Mouse (Mus musculus) liver, embryonic 16.5 days (tissue): ENCODE results near the gene G3bp2. TPM values are rescaled to one million over a fixed set of nuclear protein-coding genes. Genes with fewer than 3 reads are reported as not detected.

Experiments
- ATAC-seq: fragments of 200-750 bp; cut with Nextera tagmentation; 2 replicates; pipeline ENCODE4 v1.8.0; 2017; ENCODE audit warnings: low read depth, mild to moderate bottlenecking, moderate number of reproducible peaks, moderate library complexity
- H3K27ac ChIP-seq: fragments of 300-500 bp; sonication (generic); 2 replicates; pipeline ENCODE4 v1.5.1; 2014; ENCODE audit warnings: mild to moderate bottlenecking, low read length
- H3K27me3 ChIP-seq: fragments of 300-500 bp; sonication (generic); 2 replicates; pipeline ENCODE4 v1.6.1; 2014; ENCODE audit warnings: low read depth, low read length, mixed read lengths; ENCODE audit not compliant: control insufficient read depth, insufficient read depth
- H3K36me3 ChIP-seq: fragments of 300-500 bp; sonication (generic); 2 replicates; pipeline ENCODE4 v1.6.1; 2014; ENCODE audit warnings: mild to moderate bottlenecking; ENCODE audit not compliant: control insufficient read depth, insufficient read depth
- H3K4me1 ChIP-seq: fragments of 300-500 bp; sonication (generic); 2 replicates; pipeline ENCODE4 v1.6.1; 2014; ENCODE audit warnings: low read depth, low read length, mixed read lengths; ENCODE audit not compliant: control insufficient read depth
- H3K4me2 ChIP-seq: fragments of 300-500 bp; sonication (generic); 2 replicates; pipeline ENCODE4 v1.6.1; 2014; ENCODE audit warnings: low read depth, low read length, mixed read lengths
- H3K4me3 ChIP-seq: fragments of 300-500 bp; sonication (generic); 2 replicates; pipeline ENCODE4 v1.5.1; 2014; ENCODE audit warnings: low read depth, mild to moderate bottlenecking, low read length
- H3K9ac ChIP-seq: fragments of 300-500 bp; sonication (generic); 2 replicates; pipeline ENCODE4 v1.6.1; 2014; ENCODE audit warnings: low read depth, low read length
- H3K9me3 ChIP-seq: fragments of 300-500 bp; sonication (generic); replicated peaks from 2 replicates; pipeline ENCODE4 v1.6.1; 2016; ENCODE audit warnings: low read length; ENCODE audit not compliant: control insufficient read depth
- WGBS: fragments of 180-500 bp; shearing (Covaris S2); extraction: QIAGEN DNeasy Blood & Tissue Kit; methylation state at CpG from one replicate; pipeline ENCODE4 v1.1.7; 2014; ENCODE audit not compliant: insufficient replicate concordance; 5-methylcytosine and 5-hydroxymethylcytosine counted together
- polyA plus RNA-seq: library from polyadenylated mRNA; unstranded; fragments of >200 nt; fragmentation: Nextera tagmentation; extraction: Ambion mirVana; gene quantifications from 2 replicates; pipeline ENCODE4 v1.2.1, GENCODE M21; 2015

The G3bp2 gene
- polyA plus RNA-seq, 1 experiment from 2014 or later: 40.0 TPM

DNA sequence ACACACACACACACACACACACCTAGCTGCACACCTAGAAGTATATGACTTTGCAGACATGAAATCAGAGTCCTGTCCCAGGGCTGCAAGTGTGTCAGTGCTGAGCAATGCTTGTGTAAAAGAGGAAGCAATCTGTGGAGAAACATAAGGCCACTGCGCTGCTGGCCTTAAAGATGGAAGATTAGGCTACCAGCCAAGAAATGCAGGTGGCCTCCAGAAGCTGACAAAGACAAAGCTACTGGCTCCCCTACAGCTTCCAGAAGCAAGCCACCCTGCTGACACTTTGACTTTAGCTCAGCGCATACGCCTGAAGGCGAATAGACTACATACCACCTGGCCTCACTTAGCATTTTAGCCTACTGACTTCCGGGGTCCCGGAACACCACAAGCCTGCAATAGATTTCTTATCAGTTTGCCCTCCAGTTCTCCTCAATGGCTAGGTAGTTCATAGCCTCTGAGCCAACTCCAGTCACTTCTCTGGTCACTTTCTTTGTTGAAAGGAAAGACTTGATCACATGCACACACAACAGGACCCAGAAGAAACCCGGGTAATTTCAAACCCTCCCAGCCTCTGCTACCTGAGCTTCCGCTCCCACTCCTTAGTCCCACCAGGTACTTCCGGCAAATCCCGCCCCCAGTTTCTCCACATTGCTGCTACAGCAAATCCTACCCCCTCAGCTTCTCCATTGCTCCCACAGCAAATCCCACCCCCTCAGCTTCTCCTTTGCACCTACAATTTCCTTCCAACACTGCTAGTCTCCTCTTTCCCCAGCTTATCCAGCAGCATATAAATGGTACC, 23.0 kb upstream of the G3bp2 start:
- Histone ChIP-seq H3K9me3 (no peaks in the 10 kb centered on the region), H3K9ac (no peak overlapping the region), H3K36me3 (no peaks in the 10 kb centered on the region), H3K27me3 (no peaks in the 10 kb centered on the region), H3K4me1 (no peaks in the 10 kb centered on the region; the same call in 1 of the 2 replicates), H3K4me2 (no peak overlapping the region), H3K4me3 (no peak overlapping the region), H3K27ac (no peak overlapping the region)
- 49% methylated on average over 10 of the region's 10 CpGs for WGBS
- no peak for ATAC-seq

DNA sequence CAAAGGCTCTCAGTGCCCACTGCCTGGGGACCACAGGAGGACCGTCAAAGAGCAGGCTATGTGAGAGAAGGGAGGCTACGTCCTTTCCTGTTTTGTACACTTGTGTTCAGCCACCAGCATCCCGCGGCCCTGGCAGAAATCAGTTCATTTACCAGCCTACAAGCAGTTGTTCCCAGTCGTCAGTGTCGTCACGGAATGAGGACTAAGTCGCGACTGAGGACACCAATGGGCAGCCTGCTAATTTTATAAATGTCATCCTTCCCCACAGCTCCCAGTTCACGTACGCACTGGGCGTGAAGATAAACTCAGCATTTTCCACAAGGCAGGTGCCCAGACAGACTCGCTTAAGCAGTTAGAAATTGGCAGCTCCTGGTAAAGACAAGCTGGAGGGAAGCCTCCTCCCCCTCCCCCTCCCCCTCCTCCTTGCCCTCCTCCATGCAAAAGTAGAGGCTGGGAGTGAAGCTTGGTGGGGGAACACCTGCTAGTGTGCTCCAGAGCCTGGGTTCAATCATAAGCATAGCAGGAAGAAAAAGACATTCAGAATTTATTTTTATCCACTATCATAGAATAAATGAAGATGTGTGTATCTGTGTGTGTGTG, 20.4 kb upstream of the G3bp2 start:
- H3K36me3 ChIP-seq: no peaks in the 10 kb centered on the region
- H3K9ac ChIP-seq: no peak overlapping the region
- H3K4me2 ChIP-seq: no peak overlapping the region
- H3K27me3 ChIP-seq: no peaks in the 10 kb centered on the region
- ATAC-seq: no peak
- H3K4me3 ChIP-seq: no peak overlapping the region
- H3K4me1 ChIP-seq: no peaks in the 10 kb centered on the region; the same call in 1 of the 2 replicates
- H3K27ac ChIP-seq: no peak overlapping the region
- no peaks in the 10 kb centered on the region for H3K9me3 ChIP-seq
- 69% methylated on average over 13 of the region's 13 CpGs for WGBS

GRCm38 (mm10) chr5:92103062-92103461, 19.5 kb upstream of the G3bp2 start:
- H3K27me3 ChIP-seq: no peaks in the 10 kb centered on the region
- no peak overlapping the region for H3K9ac ChIP-seq
- WGBS: 23% methylated on average over 6 of the region's 6 CpGs
- no peak overlapping the region for H3K4me2 ChIP-seq
- H3K36me3 ChIP-seq: no peaks in the 10 kb centered on the region
- H3K27ac ChIP-seq: no peak overlapping the region
- ATAC-seq: no peak
- H3K4me3 ChIP-seq: no peak overlapping the region
- no peaks in the 10 kb centered on the region; the same call in 1 of the 2 replicates for H3K4me1 ChIP-seq
- no peaks in the 10 kb centered on the region for H3K9me3 ChIP-seq

DNA sequence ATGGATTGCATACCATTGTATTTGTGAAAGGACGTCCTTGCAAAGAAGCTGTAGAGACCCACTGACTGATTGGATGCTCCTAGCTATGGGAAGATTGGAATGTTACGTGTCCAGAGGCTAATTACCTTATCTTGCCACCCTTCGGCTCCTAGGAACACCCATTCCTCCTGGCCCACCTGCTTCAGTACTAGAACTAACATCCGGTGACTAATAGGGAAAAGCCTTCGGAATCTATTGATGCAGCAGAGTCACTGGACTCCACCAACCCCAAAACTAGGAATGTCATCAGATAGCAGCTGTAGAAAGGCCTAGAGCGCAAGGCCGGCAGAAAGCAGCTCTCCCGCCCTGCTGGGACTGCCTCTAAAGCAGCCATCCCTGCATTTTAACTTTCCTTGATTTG, 18.1 kb upstream of the G3bp2 start:
- no peak overlapping the region for H3K27ac ChIP-seq
- no peaks in the 10 kb centered on the region for H3K4me1 ChIP-seq
- H3K36me3 ChIP-seq: no peaks in the 10 kb centered on the region
- no peaks in the 10 kb centered on the region for H3K9me3 ChIP-seq
- no peak overlapping the region for H3K4me3 ChIP-seq
- no peak for ATAC-seq
- 75% methylated on average over 8 of the region's 8 CpGs for WGBS
- no peak overlapping the region for H3K4me2 ChIP-seq
- no peak overlapping the region for H3K9ac ChIP-seq
- no peaks in the 10 kb centered on the region for H3K27me3 ChIP-seq

GRCm38 (mm10) chr5:92098351-92099109, 15.0 kb upstream of the G3bp2 start:
- Histone ChIP-seq H3K9ac (no peak overlapping the region), H3K9me3 (no peaks in the 10 kb centered on the region), H3K36me3 (no peaks in the 10 kb centered on the region), H3K4me3 (no peak overlapping the region), H3K4me2 (peak overlapping the region; percentile 19; the same call in 1 of the 2 replicates), H3K27me3 (no peaks in the 10 kb centered on the region), H3K4me1 (no peaks in the 10 kb centered on the region), H3K27ac (no peak overlapping the region)
- WGBS: 40% methylated on average over 13 of the region's 13 CpGs
- peak; percentile 54; the same call in 1 of the 2 replicates for ATAC-seq

- no peaks in the 10 kb centered on the region for H3K27me3 ChIP-seq
- 76% methylated on average over 4 of the region's 4 CpGs for WGBS
- H3K4me2 ChIP-seq: no peak overlapping the region
- ATAC-seq: no peak
- H3K4me3 ChIP-seq: no peak overlapping the region
- H3K36me3 ChIP-seq: no peaks in the 10 kb centered on the region
- H3K9me3 ChIP-seq: no peaks in the 10 kb centered on the region
- H3K27ac ChIP-seq: no peak overlapping the region
- H3K4me1 ChIP-seq: peaks cover 3% of the 10 kb centered on the region; the same call in 1 of the 2 replicates
- no peak overlapping the region for H3K9ac ChIP-seq
These were observed 14.3 kb upstream of the G3bp2 start for GRCm38 (mm10) chr5:92097779-92098178.

GRCm38 (mm10) chr5:92096786-92097185, 13.3 kb upstream of the G3bp2 start:
- no peak for ATAC-seq
- H3K27me3 ChIP-seq: no peaks in the 10 kb centered on the region
- 74% methylated on average over 6 of the region's 6 CpGs for WGBS

GRCm38 (mm10) chr5:92094062-92094415, 10.5 kb upstream of the G3bp2 start:
- Histone ChIP-seq H3K9me3 (no peaks in the 10 kb centered on the region), H3K27ac (no peak overlapping the region), H3K4me1 (peaks cover 3% of the 10 kb centered on the region; the same call in 1 of the 2 replicates), H3K36me3 (no peaks in the 10 kb centered on the region), H3K9ac (no peak overlapping the region), H3K4me3 (no peak overlapping the region), H3K4me2 (no peak overlapping the region), H3K27me3 (no peaks in the 10 kb centered on the region)
- WGBS: 63% methylated on average over 3 of the region's 3 CpGs
- no peak for ATAC-seq

More at GRCm38 (mm10) chr5:92096786-92097185, 13.3 kb upstream of the G3bp2 start:
- no peaks in the 10 kb centered on the region for H3K36me3 ChIP-seq
- H3K4me3 ChIP-seq: no peak overlapping the region
- no peak overlapping the region for H3K9ac ChIP-seq
- no peaks in the 10 kb centered on the region for H3K9me3 ChIP-seq
- H3K27ac ChIP-seq: no peak overlapping the region
- peaks cover 3% of the 10 kb centered on the region; the same call in 1 of the 2 replicates for H3K4me1 ChIP-seq
- H3K4me2 ChIP-seq: no peak overlapping the region
